Mouse (Mus musculus) CH12.LX (cell line): ENCODE measurements around the gene Olfr894. TPM values are rescaled to one million over a fixed set of nuclear protein-coding genes. Genes with fewer than 3 reads are reported as not detected.
"Not testable (repeated sequence)": the region's sequence is repeated elsewhere in the genome, so short reads cannot be mapped to it uniquely, and the experiment has no call there.

ENCODE experiments used
- DNase-seq: peaks from one replicate; pipeline ENCODE4 v3.0.0-alpha.2; 2013; ENCODE audit errors: extremely low read depth
- H3K27ac ChIP-seq: 2 replicates; pipeline ENCODE4 v1.5.1; 2012; ENCODE audit warnings: low read depth, mild to moderate bottlenecking, control low read depth, moderate library complexity; ENCODE audit not compliant: insufficient read depth
- H3K27me3 ChIP-seq: replicated peaks from 2 replicates; pipeline ENCODE3; 2012; ENCODE audit warnings: inconsistent platforms
- H3K36me3 ChIP-seq, 2 experiments: replicated peaks in 1 of 2; 2 replicates each; pipeline versions ENCODE3 to v1.6.1; 2012; ENCODE audit warnings: inconsistent platforms in 1 of 2, low read length in 1 of 2, mild to moderate bottlenecking in 1 of 2, mixed read lengths in 1 of 2, moderate library complexity in 1 of 2; ENCODE audit not compliant: control insufficient read depth in 1 of 2, insufficient read depth in 1 of 2
- H3K4me1 ChIP-seq, 2 experiments: 2 replicates each; pipeline ENCODE4 v1.6.1; 2012; ENCODE audit warnings: inconsistent platforms in 1 of 2, moderate library complexity in 1 of 2; ENCODE audit not compliant: insufficient read depth in 2 of 2, control insufficient read depth in 1 of 2
- H3K4me2 ChIP-seq: 2 replicates; pipeline ENCODE4 v1.6.1; 2012; ENCODE audit warnings: low read depth, mild to moderate bottlenecking, control low read depth; ENCODE audit not compliant: poor library complexity, insufficient read depth, severe bottlenecking
- H3K4me3 ChIP-seq, 3 experiments: fragments of 150-350 bp in 1 of 3; sonication (generic) in 1 of 3; replicated peaks in 1 of 3; 2 replicates each; pipeline versions ENCODE3 to v1.5.1; 2011 to 2012; ENCODE audit warnings: low read depth in 2 of 3, low read length in 2 of 3, mild to moderate bottlenecking in 2 of 3, moderate library complexity in 2 of 3, control low read depth in 1 of 3, improper control_type of control experiment in 1 of 3, inconsistent platforms in 1 of 3, mixed read lengths in 1 of 3; ENCODE audit not compliant: poor library complexity in 1 of 3
- H3K79me2 ChIP-seq: replicated peaks from 2 replicates; pipeline ENCODE4 v1.6.1; 2012; ENCODE audit warnings: mild to moderate bottlenecking, moderate library complexity; ENCODE audit not compliant: control insufficient read depth, poor library complexity, insufficient read depth, severe bottlenecking; ENCODE audit errors: extremely low read depth
- H3K9ac ChIP-seq: 2 replicates; pipeline ENCODE4 v1.6.1; 2012; ENCODE audit warnings: low read depth, mild to moderate bottlenecking, control low read depth, moderate library complexity; ENCODE audit not compliant: insufficient read depth
- H3K9me3 ChIP-seq: replicated peaks from 2 replicates; pipeline ENCODE3; 2012; ENCODE audit warnings: low read length, inconsistent platforms, mixed read lengths
- BHLHE40 ChIP-seq: IDR thresholded peaks from 2 replicates; pipeline ENCODE4 v1.6.1; 2011; ENCODE audit warnings: mild to moderate bottlenecking, low read depth, low read length, improper control_type of control experiment
- CHD2 ChIP-seq: IDR thresholded peaks from 2 replicates; pipeline ENCODE4 v1.6.1; 2011; ENCODE audit warnings: low read length, improper control_type of control experiment
- CTCF ChIP-seq, 2 experiments: IDR thresholded peaks in 1 of 2; conservative IDR thresholded peaks in 1 of 2; 2 replicates each; pipeline ENCODE4 v1.5.1; 2011 to 2012; ENCODE audit warnings: low read depth in 2 of 2, low read length in 2 of 2, improper control_type of control experiment in 1 of 2, inconsistent platforms in 1 of 2, mild to moderate bottlenecking in 1 of 2, moderate library complexity in 1 of 2
- ELF1 ChIP-seq: IDR thresholded peaks from 2 replicates; pipeline ENCODE4 v1.6.1; 2014; ENCODE audit warnings: low read depth, mild to moderate bottlenecking, inconsistent platforms, low read length, improper control_type of control experiment
- ETS1 ChIP-seq: conservative IDR thresholded peaks from 2 replicates; pipeline ENCODE4 v1.6.1; 2012; ENCODE audit warnings: low read depth, mild to moderate bottlenecking, inconsistent platforms, low read length, improper control_type of control experiment, moderate library complexity
- JUN ChIP-seq: IDR thresholded peaks from 2 replicates; pipeline ENCODE4 v1.6.1; 2011; ENCODE audit warnings: low read depth, mild to moderate bottlenecking, low read length, improper control_type of control experiment, moderate library complexity; ENCODE audit not compliant: insufficient read depth
- KAT2A ChIP-seq: IDR thresholded peaks from 2 replicates; pipeline ENCODE4 v1.6.1; 2012; ENCODE audit warnings: low read length, improper control_type of control experiment, inconsistent platforms; ENCODE audit not compliant: insufficient replicate concordance
- MAFK ChIP-seq: IDR thresholded peaks from 2 replicates; pipeline ENCODE4 v1.6.1; 2011; ENCODE audit warnings: low read length, improper control_type of control experiment; ENCODE audit not compliant: insufficient replicate concordance
- MYC ChIP-seq: IDR thresholded peaks from 2 replicates; pipeline ENCODE4 v1.6.1; 2011; ENCODE audit warnings: low read depth, mild to moderate bottlenecking, improper control_type of control experiment, low read length
- NELFE ChIP-seq: IDR thresholded peaks from 2 replicates; pipeline ENCODE4 v1.6.1; 2011; ENCODE audit warnings: low read depth, low read length, improper control_type of control experiment
- RAD21 ChIP-seq: IDR thresholded peaks from 2 replicates; pipeline ENCODE4 v1.6.1; 2011; ENCODE audit warnings: low read depth, mild to moderate bottlenecking, low read length, improper control_type of control experiment, moderate library complexity
- RCOR1 ChIP-seq: conservative IDR thresholded peaks from 2 replicates; pipeline ENCODE4 v1.6.1; 2012; ENCODE audit warnings: low read depth, mild to moderate bottlenecking, inconsistent platforms, low read length, improper control_type of control experiment
- TCF12 ChIP-seq: IDR thresholded peaks from 2 replicates; pipeline ENCODE4 v1.6.1; 2014; ENCODE audit warnings: low read depth, mild to moderate bottlenecking, inconsistent platforms, low read length, improper control_type of control experiment
- USF1 ChIP-seq: IDR thresholded peaks from 2 replicates; pipeline ENCODE4 v1.6.1; 2014; ENCODE audit warnings: low read depth, mild to moderate bottlenecking, inconsistent platforms, low read length, improper control_type of control experiment
- ZKSCAN1 ChIP-seq: IDR thresholded peaks from 2 replicates; pipeline ENCODE4 v1.6.1; 2012; ENCODE audit warnings: low read depth, inconsistent platforms, low read length, improper control_type of control experiment, borderline replicate concordance
- ZMIZ1 ChIP-seq: IDR thresholded peaks from 2 replicates; pipeline ENCODE4 v1.6.1; 2012; ENCODE audit warnings: low read depth, mild to moderate bottlenecking, inconsistent platforms, low read length, improper control_type of control experiment
- dilution Hi-C: fragments of 300-500 bp; cut with MboI; formaldehyde crosslinking; loops from 2 replicates; pipeline ENCODE4 v1.14.3; 2020; ENCODE audit warnings: low sequenced_read_pairs; ENCODE audit not compliant: extremely low pct_unique_long_range_greater_than_20kb, extremely low pct_ligation_motif_present
- in situ Hi-C: fragments of 300-500 bp; cut with MboI; formaldehyde crosslinking; loops from 3 replicates; pipeline ENCODE4 v1.14.3; 2019; ENCODE audit warnings: low sequenced_read_pairs, low pct_ligation_motif_present, low pct_unique_long_range_greater_than_20kb, mixed read lengths
- polyA plus RNA-seq: library from polyadenylated mRNA; unstranded; fragments of >175 nt; gene quantifications from 2 replicates; pipeline ENCODE4 v1.2.1, GENCODE M21; 2012; ENCODE audit warnings: low read depth; ENCODE audit not compliant: insufficient read length
- total RNA-seq, 2 experiments: library from RNA; depleted of rRNA; stranded (reverse); fragments of 300-350 nt in 1 of 2; fragments of >200 nt in 1 of 2; gene quantifications; 2 replicates each; pipeline ENCODE4 v1.2.3; 2012 to 2014

Gene Olfr894
- total RNA-seq (2012; rRNA removed) (not detected in 2 replicates), total RNA-seq (2014; rRNA removed) (not detected in 2 replicates), polyA plus RNA-seq (not detected in 2 replicates)

- DNase-seq, result no peak
- Histone ChIP-seq H3K4me2 (no peak within 1 kb of the TSS), H3K36me3 (no peaks in the 10 kb centered on the region), H3K4me1 (no peaks in the 10 kb centered on the region), H3K27ac (no peak within 1 kb of the TSS), H3K79me2 (no peaks in the 10 kb centered on the region), H3K9ac (no peak within 1 kb of the TSS), H3K4me3 (no peak within 1 kb of the TSS)
- dilution Hi-C loops, result no loop called here
- TF ChIP-seq MYC, result no peak
- TF ChIP-seq CTCF (conservative IDR thresholded peaks at IDR 0.05 in 1 of 2, IDR thresholded peaks at IDR 0.05 in 1 of 2; ENCODE audit: low read depth in 2 of 2, low read length in 2 of 2), result no peak
- no peak for TF ChIP-seq ETS1
- TF ChIP-seq CHD2, result no peak
- no peak for TF ChIP-seq ZMIZ1
- TF ChIP-seq JUN, result no peak
- TF ChIP-seq TCF12, result no peak
- TF ChIP-seq ZKSCAN1, result no peak
- no peak for TF ChIP-seq ELF1
- no peak for TF ChIP-seq BHLHE40
- no peak for TF ChIP-seq RAD21
- TF ChIP-seq NELFE, result no peak
- TF ChIP-seq USF1, result no peak
- no peak for TF ChIP-seq KAT2A
- no peak for TF ChIP-seq RCOR1
- TF ChIP-seq MAFK, result no peak
- TF ChIP-seq, all 38 proteins: peak for 0
- in situ Hi-C loops, result no loop called here
- Histone ChIP-seq H3K27me3 (no peaks in the 10 kb centered on the region), H3K9me3 (no peaks in the 10 kb centered on the region)
Observed at GRCm38 (mm10) chr9:38217755-38218154, at the start of gene Olfr894. Gene Olfr894 (plus strand): TSS chr9:38218055.

GRCm38 (mm10) chr9:38168341-38168740, 49.5 kb upstream of the Olfr894 start:
- dilution Hi-C loops, H3K36me3 ChIP-seq, in situ Hi-C loops, H3K4me3 ChIP-seq, H3K4me1 ChIP-seq, DNase-seq, H3K9me3 ChIP-seq, H3K79me2 ChIP-seq, H3K4me2 ChIP-seq, H3K27me3 ChIP-seq, H3K27ac ChIP-seq, H3K9ac ChIP-seq: not testable (repeated sequence)
